Mouse (Mus musculus): Measurements from ENCODE around the gene Oosp1.

DNA sequence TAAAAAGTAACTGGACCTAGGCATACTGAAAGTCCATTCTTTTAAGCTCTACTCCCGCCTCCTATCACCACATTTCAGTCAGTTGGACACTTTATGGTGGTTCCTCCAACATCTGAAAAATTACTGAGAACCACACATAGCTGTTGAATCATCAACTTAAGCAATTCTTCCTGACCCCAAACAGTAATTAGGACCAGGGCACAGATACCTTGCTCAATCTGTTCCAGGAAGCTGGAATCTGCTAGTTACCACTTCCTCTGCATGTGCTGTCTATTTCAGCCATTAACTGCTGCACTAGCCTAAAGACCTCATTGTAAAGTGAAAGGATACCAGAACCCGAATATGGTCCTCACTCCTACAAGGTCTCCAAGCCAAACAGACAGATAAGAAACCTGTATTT is 31.8 kb downstream of the Oosp1 start:
- TF ChIP-seq USF1 (IDR thresholded peaks at IDR 0.05; ENCODE audit: low read depth, low read length) (no peak), TBP (IDR thresholded peaks at IDR 0.05; ENCODE audit: low read depth, low read length) (no peak), CTCF (IDR thresholded peaks at IDR 0.05 in 2 of 3, conservative IDR thresholded peaks at IDR 0.05 in 1 of 3; ENCODE audit: control insufficient read depth in 1 of 3, insufficient read depth in 1 of 3, low read depth in 2 of 3, low read length in 3 of 3, poor library complexity in 1 of 3, severe bottlenecking in 1 of 3) (no peak), E2F4 (IDR thresholded peaks at IDR 0.05; ENCODE audit: borderline replicate concordance, low read depth, low read length) (no peak), POLR2A (IDR thresholded peaks at IDR 0.05; ENCODE audit: control insufficient read depth in 1 of 2, insufficient read depth in 1 of 2, low read depth in 1 of 2, low read length in 2 of 2, poor library complexity in 1 of 2) (no peak), CHD2 (IDR thresholded peaks at IDR 0.05; ENCODE audit: low read length) (no peak)
